In the genomic region with DNA sequence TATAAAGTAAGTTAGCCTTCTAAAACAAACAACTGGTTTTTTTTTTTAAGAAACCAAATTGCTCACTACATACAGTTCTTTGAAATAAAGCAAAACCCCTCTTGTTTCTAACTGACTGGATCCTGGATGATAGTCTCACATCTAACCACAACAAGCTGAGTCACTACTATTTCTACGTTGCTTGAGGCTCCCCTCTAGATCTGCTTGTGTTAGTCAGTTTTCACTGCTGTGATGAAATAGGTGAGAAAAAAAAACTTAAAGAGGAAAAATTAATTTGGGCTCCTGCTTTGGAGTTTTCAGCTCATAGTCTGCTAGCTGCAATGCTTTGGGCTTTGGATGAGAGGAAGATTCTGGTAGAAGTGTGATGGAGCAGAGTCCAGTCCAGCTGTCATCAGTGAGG, we compare ENCODE assay signal across 30 mouse cellular contexts. TPM values are rescaled to one million over a fixed set of nuclear protein-coding genes. Genes with fewer than 3 reads are reported as not detected.
DNase-seq lines count a peak whose midpoint lies in the region; ATAC-seq and TF ChIP-seq lines count a peak whose summit lies in the region.
"Had no signal": no experiment of that assay in that cellular context is flagged by ENCODE, and none has a peak within 500 bp of the region (broad histone marks: within the 10 kb centered on the region; RNA-seq: fewer than 3 reads in every experiment).

No protein-coding gene starts in this region.

- no peaks in the 10 kb centered on the region for H3K79me2 ChIP-seq in C2C12 (ENCODE audit: control insufficient read depth, insufficient read depth)

- H3K4me3 ChIP-seq in C2C12 (ENCODE audit: insufficient read depth, poor library complexity, severe bottlenecking): no peak overlapping the region
- H3K4me3 ChIP-seq in hindbrain, embryonic 11.5 days (ENCODE audit: low read depth, low read length): no peak overlapping the region
- no peak overlapping the region for H3K4me3 ChIP-seq in left cerebral cortex, adult 2 months
- H3K4me3 ChIP-seq: embryonic facial prominence, embryonic 10.5 days; embryonic facial prominence, embryonic 12.5 days; erythroblast, embryonic 14.5 days; forebrain, embryonic 10.5 days; forebrain, embryonic 12.5 days had no signal

- peak; percentile 91 for DNase-seq in 3T3-L1 (ENCODE audit: low read depth, low spot score)
- peak; percentile 58 for DNase-seq in NIH3T3 (ENCODE audit: low read depth)
- DNase-seq in hindbrain, embryonic 11.5 days (ENCODE audit: low spot score): no peak
- DNase-seq in lung, postnatal 4 days: no peak
- no peak for DNase-seq in left cerebral cortex, adult 2 months (ENCODE audit: extremely low spot score in 1 of 2, low spot score in 2 of 2)
- DNase-seq: adrenal gland, adult 8-10 months; adrenal gland, postnatal 14 days; adrenal gland, postnatal 36 days; B cell, adult 2 months; cerebellum, adult 11-12 months; cerebellum, adult 2 months; cerebellum, adult 9-10 months; cerebellum, postnatal 10 days; cerebellum, postnatal 25 days had no signal

- 86% methylated on average over 1 of the region's 1 CpGs for WGBS in hindbrain, embryonic 11.5 days

- intact Hi-C loops in left cerebral cortex, adult 2 months (cut with DNase I): no loop called here

- no peak overlapping the region for H3ac ChIP-seq in C2C12 (ENCODE audit: control insufficient read depth, insufficient read length, low read depth)

- no peaks in the 10 kb centered on the region for H3K36me3 ChIP-seq in C2C12 (ENCODE audit: control insufficient read depth, insufficient read depth)
- no peaks in the 10 kb centered on the region for H3K36me3 ChIP-seq in hindbrain, embryonic 11.5 days (ENCODE audit: control insufficient read depth, insufficient read depth, low read length)
- H3K36me3 ChIP-seq: embryonic facial prominence, embryonic 10.5 days; embryonic facial prominence, embryonic 12.5 days; forebrain, embryonic 10.5 days; forebrain, embryonic 12.5 days; G1E had no signal

- H3K27me3 ChIP-seq in C2C12 (ENCODE audit: control insufficient read depth, insufficient read depth, insufficient read length): no peaks in the 10 kb centered on the region
- no peaks in the 10 kb centered on the region for H3K27me3 ChIP-seq in hindbrain, embryonic 11.5 days (ENCODE audit: control insufficient read depth, insufficient read depth, low read length)
- H3K27me3 ChIP-seq: embryonic facial prominence, embryonic 12.5 days; forebrain, embryonic 12.5 days had no signal

- no peaks in the 10 kb centered on the region for H3K4me1 ChIP-seq in hindbrain, embryonic 11.5 days (replicated peaks; ENCODE audit: control insufficient read depth, insufficient read depth, low read length)
- H3K4me1 ChIP-seq: embryonic facial prominence, embryonic 10.5 days; embryonic facial prominence, embryonic 12.5 days; forebrain, embryonic 10.5 days; forebrain, embryonic 12.5 days had no signal

- H3K4me2 ChIP-seq in hindbrain, embryonic 11.5 days (replicated peaks; ENCODE audit: low read depth, low read length): no peak overlapping the region
- H3K4me2 ChIP-seq: embryonic facial prominence, embryonic 12.5 days; forebrain, embryonic 12.5 days had no signal

- no peaks in the 10 kb centered on the region for H3K79me3 ChIP-seq in C2C12 (ENCODE audit: low read depth)

- ATAC-seq in inflammation-experienced regulatory T-cells, adult 6 months: no peak
- no peak for ATAC-seq in hindbrain, embryonic 11.5 days (ENCODE audit: low FRiP score)
- ATAC-seq: activated CD4-positive, CD25-positive, alpha-beta regulatory T cell, adult 4 months; forebrain, embryonic 14.5 days; forebrain, embryonic 16.5 days; Patski had no signal

- H3K9ac ChIP-seq in hindbrain, embryonic 11.5 days (ENCODE audit: low read depth, low read length): no peak overlapping the region
- H3K9ac ChIP-seq: embryonic facial prominence, embryonic 12.5 days; forebrain, embryonic 12.5 days had no signal

- no peak for TF ChIP-seq CTCF in C2C12 (IDR thresholded peaks at IDR 0.05; ENCODE audit: control insufficient read depth, insufficient read depth, insufficient read length)
- TF ChIP-seq CTCF in left cerebral cortex, adult 2 months (IDR thresholded peaks at IDR 0.05): no peak

- H3K27ac ChIP-seq in hindbrain, embryonic 11.5 days (ENCODE audit: low read depth, low read length): no peak overlapping the region
- no peak overlapping the region for H3K27ac ChIP-seq in left cerebral cortex, adult 2 months
- H3K27ac ChIP-seq: embryonic facial prominence, embryonic 10.5 days; embryonic facial prominence, embryonic 12.5 days; forebrain, embryonic 10.5 days; forebrain, embryonic 12.5 days had no signal

- no peaks in the 10 kb centered on the region for H3K9me3 ChIP-seq in hindbrain, embryonic 11.5 days (ENCODE audit: control insufficient read depth, low read length)
- H3K9me3 ChIP-seq: forebrain, embryonic 10.5 days; G1E had no signal

TF ChIP-seq in C2C12, 6 proteins besides CTCF, POLR2A, EP300 and RAD21:
- peak; percentile 85 for TF ChIP-seq CEBPB (IDR thresholded peaks at IDR 0.05; ENCODE audit: low read depth)
- TF ChIP-seq MYOG (IDR thresholded peaks at IDR 0.05; ENCODE audit: control insufficient read depth, extremely low read depth, insufficient read length): no peak
- TF ChIP-seq FOSL1 (IDR thresholded peaks at IDR 0.05; ENCODE audit: insufficient read depth, low read length, poor library complexity, severe bottlenecking): peak; percentile 10
- TF ChIP-seq MYOD1 (IDR thresholded peaks at IDR 0.05; ENCODE audit: control insufficient read depth, insufficient read length, low read depth): no peak
- TF ChIP-seq USF1 (IDR thresholded peaks at IDR 0.05; ENCODE audit: low read depth): no peak
TF ChIP-seq in C2C12: peak in this region for 2.

RNA-seq across cellular contexts. Expression of gene Kalrn, which starts 36.8 kb away (rescaled TPM):
- 8.6 TPM for polyA plus RNA-seq in C2C12 (2012; fragmentation: generic; extraction: Trizol)
- polyA plus RNA-seq in inflammation-experienced regulatory T-cells, adult 6 months (2017; shearing (Covaris generic)): under 1 TPM in 1 of 3 experiments, not detected in 2; 0.21 TPM
- 20.8 and 25.6 TPM in 2 replicates for polyA plus RNA-seq in hindbrain, embryonic 11.5 days (2014; fragmentation: Nextera tagmentation; extraction: Ambion mirVana)
- total RNA-seq in left cerebral cortex, adult 2 months (2021): 100 to 1,000 TPM; 539 to 570 TPM

RNA-seq across cellular contexts. Expression of gene Ropn1, which starts 39.6 kb away (rescaled TPM):
- not detected for polyA plus RNA-seq in C2C12 (2012; fragmentation: generic; extraction: Trizol)
- polyA plus RNA-seq in inflammation-experienced regulatory T-cells, adult 6 months (2017; shearing (Covaris generic)): not detected
- not detected in 2 replicates for polyA plus RNA-seq in hindbrain, embryonic 11.5 days (2014; fragmentation: Nextera tagmentation; extraction: Ambion mirVana)
- total RNA-seq in left cerebral cortex, adult 2 months (2021): not detected
- total RNA-seq: adrenal gland, adult 18-20 months; adrenal gland, adult 8-10 months; adrenal gland, postnatal 14 days; adrenal gland, postnatal 36 days; CH12.LX; G1E had no signal
- polyA plus RNA-seq: activated CD4-positive, CD25-positive, alpha-beta regulatory T cell, adult 4 months; embryonic facial prominence, embryonic 10.5 days; embryonic facial prominence, embryonic 12.5 days; embryonic facial prominence, embryonic 14.5 days; erythroblast, embryonic 14.5 days; forebrain, embryonic 10.5 days; forebrain, embryonic 12.5 days; forebrain, embryonic 14.5 days; forebrain, embryonic 16.5 days; frontal cortex, adult 2 months; G1E; Patski had no signal

Comparison
In these comparisons a context has a peak if more than half of its experiments do, and no peak if none do; other contexts are left out.
1. DNase-seq: peak in 3T3-L1 (single experiment) and NIH3T3 (single experiment); none in hindbrain, embryonic 11.5 days (single experiment), lung, postnatal 4 days (0 of 2) and left cerebral cortex, adult 2 months (0 of 2).